Mouse (Mus musculus): ENCODE data around the gene Egf.

The Egf gene

DNA sequence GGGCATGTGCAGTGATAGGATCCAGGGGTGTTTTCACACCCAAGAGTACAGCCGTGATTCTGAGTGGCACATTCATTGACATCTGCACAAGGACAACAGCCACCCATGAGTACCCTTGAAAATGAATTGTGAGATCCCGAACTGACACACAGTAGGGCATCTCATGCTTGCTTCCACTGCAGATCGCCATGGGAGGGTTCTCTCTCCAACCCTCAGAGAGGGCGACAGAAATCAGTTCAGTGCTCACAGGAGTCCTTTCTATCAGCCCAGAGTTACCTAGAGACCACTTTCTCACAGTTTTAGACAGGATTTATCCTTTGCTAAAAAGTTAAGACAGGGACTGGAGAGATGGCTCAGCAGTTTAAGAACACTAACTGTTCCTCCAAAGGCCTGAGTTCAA lies 31.8 kb downstream of the Egf start:
- in situ Hi-C loops (cut with MboI), result no loop called here

DNA sequence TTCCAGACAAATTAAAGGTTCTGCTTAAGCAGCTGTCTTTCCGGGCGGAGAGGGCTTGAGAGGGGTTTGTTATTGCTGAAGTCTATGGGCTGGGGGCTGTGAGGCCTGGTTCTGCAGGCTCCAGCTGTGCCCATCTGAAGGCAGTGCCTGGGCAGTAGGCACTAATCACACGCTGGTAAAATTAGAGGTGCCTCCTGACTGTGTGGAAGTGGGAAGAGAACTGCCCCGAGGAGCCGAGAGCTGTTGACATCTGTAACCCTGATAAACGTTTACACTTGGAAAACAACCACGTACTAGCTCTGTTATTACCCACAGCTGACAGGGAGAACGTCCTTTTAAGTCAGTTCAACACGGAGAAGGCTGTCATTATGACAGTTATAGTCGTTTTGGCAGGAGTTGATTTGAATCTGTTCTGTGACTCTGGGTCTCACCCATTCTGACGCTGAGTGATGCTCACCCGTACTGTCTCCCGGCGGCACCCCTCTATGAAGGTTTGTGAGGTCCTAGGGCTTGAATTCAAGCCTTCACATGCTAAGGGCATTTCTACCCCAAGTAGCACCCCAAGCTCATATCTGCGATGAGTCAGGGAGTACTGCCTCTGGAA lies 40.5 kb downstream of the Egf start:
- in situ Hi-C loops (cut with MboI), result no loop called here

DNA sequence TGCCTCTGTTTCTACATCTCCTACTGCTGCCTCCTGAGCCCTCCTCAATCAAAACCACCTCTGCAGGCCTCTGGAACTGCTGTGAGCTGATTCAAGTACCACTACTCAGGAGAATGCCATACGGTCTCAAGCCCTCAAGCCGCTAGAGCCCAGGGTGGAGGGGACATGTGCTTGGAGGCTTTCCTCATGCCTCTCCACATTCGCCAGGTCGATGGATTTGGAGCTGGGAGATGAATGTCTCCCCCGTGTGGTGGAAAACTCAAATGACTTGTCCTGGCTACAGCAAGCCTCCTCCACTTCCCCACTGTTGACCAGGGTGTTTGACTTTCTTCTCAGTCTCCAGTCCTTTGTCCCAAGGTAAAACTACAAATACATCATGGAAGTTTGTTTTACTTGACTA lies 47.0 kb downstream of the Egf start:
- in situ Hi-C loops (cut with MboI), result no loop called here

DNA sequence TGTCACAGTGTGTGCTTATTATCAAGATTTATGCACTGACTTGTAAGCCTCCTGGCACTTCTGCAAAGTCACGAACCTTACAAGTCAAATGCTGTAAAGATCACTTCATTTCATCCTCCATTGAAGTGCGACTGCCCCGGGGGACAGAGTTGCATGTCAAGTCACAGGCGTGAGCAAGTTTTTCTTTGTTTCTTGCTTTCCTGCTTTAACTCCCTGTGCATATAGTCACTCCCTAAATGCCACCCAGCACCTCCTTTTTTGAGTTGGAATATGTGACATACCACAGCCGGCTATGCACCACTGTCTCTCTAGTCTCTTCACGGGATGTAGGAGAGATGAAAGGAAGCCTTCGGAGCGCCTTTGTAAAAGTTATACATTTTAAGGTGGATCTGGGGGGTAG lies 56.2 kb downstream of the Egf start:
- in situ Hi-C loops (cut with MboI), result no loop called here

DNA sequence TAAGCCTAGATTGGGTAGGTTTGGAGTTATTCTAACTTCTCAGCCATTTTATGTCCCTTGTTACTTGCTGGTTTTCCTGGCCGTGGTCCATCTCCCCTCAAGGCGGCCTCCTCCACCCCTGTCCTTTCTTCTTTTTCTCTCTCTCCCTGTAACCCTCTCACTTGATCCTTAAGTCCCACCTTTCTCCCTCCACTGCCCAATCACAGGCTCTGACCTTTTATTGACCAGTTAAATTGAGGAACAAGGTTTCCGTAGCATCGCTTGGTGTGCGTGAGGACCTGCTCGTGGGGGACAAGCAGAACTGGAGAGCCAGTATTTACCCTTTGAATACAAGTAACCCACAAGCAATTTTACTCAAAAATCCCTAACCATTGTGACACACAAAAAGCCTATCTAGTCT lies 56.8 kb downstream of the Egf start:
- in situ Hi-C loops (cut with MboI), result no loop called here

DNA sequence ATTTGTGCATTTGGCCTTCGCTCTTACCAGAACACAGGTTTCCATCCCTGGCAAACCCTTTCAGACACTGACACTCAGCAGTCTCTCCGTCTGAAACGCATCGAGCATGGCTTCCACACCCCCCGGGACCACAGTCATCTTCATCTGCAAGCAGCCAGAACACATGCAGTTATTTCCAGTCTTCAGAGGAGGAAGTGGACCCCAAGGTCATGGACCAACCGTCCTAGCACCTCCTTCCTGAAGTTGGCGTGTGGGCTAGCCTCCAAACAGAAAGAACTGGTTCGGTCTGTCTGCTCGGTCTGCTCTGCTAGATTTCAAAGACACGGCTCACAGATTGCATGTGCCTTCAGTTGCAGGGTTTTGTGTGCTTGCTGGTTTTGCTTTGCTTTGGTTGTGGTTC lies 57.4 kb downstream of the Egf start:
- in situ Hi-C loops (cut with MboI), result no loop called here

DNA sequence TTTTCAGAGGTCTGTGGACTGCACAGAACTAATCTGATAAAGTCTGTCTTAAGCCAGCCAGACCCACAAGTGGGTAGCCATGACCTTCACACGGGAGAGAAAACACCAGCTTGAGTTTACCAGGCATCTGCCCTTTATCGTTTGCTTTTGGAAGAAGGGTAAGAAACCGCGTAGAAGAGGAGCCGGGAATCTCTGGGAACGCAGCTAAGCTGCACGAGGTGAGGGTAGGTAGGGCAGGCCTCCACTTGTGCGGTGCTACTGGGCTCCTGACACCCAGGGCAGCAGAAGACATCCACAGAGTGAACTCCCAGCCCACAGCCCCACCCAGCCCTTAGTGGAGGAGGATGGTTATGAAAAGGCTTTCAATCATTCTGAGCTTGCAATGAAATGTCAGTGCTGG lies 59.2 kb downstream of the Egf start:
- in situ Hi-C loops (cut with MboI), result no loop called here

DNA sequence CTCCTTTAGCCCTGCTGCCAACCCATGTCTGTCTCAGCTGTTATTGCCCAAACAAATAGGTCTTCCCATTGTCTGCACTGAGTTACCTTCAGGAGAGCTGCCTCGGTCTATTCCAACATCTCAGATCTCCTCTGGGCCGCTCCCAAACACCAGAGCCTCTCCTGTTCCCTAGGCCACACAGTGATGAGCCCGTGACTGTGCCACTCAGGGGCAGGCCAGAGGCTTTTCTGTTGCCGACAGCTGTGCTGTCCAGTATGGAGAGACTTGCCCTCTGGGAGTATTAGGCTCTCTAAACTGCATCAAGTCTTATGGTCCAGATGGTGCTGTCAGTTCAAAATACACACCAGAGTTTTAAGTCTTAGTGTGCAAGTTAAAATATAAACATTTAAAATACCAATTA lies 61.5 kb downstream of the Egf start:
- in situ Hi-C loops (cut with MboI), result no loop called here

DNA sequence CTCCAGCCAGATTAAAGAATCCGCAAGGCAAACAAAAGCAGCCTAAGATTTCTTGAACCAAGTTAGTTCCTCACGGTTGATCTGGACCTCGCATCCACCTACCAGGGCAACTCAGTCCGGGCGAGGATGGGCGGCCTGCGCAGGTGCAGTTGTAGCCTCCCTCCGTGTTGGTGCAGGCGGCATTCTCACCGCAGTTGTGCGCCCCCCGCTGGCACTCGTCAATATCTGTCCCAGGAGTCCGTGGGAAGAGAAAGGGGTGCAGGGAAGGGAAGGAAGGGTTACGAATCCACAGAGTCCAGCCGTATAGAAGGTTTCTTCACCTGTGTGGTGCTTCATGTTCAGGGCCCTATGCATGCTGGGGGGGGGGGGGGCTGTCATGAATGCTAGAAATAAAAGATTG lies 62.3 kb downstream of the Egf start:
- in situ Hi-C loops (cut with MboI), result no loop called here

DNA sequence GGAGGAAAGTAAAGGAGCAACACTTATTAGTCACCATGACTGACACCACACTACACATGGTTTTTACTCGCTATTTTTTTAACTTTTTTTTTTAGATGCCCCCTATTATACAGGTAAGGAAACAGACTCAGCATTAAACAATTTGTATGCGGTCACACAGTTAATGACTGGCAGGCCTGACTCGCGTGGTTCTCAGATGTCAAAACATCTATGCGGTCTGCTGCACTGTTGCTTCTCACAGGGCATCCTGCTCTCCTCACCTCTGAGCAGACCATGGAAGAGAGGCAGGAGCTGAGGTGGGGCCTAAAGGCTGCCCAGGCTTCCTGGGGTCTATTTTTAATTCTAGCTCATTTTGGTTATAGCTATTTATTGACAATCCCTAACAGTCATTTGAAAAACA lies 67.7 kb downstream of the Egf start:
- in situ Hi-C loops (cut with MboI), result loop anchor here (10.0 kb wide), 1 partner anchor 383 kb away; no protein-coding TSS in a partner anchor

DNA sequence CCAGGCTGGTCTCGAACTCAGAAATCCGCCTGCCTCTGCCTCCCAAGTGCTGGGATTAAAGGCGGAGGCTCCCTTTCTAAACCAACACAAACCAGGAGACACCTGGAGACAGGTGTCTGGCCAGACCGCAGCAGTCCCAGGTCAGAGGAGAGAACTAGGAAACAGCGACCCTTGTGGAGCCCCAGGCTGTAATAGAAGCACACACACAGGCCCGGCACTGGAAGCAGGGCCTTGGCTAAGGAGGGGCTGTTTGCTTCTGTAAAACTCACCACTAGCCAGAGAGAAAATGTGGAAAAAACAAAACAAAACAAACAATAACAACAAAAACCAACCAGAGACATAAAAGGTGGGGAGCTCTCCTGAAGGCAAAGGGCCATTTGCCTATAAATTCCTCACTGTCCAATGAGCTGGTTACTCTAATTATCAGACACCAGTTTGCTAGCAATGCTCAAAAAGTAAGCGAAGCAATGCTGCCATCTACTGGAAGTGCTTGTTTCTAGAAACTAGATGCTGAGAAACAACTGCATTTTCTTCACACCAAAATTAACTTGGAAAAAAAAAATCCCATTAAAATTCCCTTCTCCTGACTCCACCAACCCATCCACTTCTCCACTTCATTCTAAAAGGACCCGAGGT lies 68.3 kb downstream of the Egf start:
- in situ Hi-C loops (cut with MboI), result loop anchor here (10.0 kb wide), 1 partner anchor 382 kb away; no protein-coding TSS in a partner anchor

DNA sequence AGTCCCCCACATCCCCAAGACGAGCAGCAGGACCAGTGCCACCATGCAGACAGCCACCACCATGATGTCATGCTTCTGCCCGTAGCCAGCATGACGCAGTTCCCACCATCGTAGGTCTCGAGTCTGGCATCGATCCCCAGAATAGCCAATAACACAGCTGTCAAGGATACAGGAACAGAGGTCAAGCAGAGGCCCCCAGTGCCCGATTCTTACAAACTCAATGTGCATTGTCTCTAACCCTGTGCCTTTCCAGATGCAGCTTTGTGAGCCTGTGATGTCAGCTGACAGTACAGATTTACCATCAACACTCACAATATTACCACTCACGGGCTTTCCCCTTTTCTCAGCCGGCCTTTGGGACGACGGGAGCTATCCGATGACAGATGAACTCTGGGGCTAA lies 68.9 kb downstream of the Egf start:
- in situ Hi-C loops (cut with MboI), result loop anchor here (10.0 kb wide), 1 partner anchor 381 kb away; no protein-coding TSS in a partner anchor

DNA sequence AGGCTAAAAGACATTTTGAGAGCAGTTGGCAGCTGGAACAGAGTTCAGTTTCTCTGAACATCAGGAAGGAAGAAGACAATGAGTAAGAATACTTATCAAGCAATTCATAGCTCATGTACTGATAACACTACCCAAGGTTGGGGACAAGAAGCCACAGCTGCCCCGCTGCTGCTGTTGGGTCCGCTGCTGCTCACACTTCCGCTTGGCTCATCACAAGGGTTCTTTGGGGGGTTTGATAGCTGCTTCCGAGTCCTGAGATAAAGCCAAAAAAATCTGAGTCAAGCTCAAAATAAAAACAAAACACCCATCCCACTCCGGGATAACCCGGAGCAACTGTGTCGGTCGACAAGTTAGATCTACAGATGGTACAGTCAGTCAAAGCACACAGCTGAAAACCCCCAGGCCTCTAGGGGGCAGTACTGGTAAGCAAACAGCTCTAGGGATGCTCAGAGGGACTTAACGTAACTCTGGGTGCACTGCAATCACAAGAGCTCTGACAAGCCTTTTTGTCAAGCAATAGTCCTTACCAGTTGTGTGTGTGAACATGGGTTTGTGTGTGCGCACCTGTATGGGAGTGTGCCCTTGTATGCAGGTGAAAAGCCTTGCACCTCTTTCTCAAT lies 71.9 kb downstream of the Egf start:
- in situ Hi-C loops (cut with MboI), result loop anchor here (10.0 kb wide), 1 partner anchor 378 kb away; no protein-coding TSS in a partner anchor

DNA sequence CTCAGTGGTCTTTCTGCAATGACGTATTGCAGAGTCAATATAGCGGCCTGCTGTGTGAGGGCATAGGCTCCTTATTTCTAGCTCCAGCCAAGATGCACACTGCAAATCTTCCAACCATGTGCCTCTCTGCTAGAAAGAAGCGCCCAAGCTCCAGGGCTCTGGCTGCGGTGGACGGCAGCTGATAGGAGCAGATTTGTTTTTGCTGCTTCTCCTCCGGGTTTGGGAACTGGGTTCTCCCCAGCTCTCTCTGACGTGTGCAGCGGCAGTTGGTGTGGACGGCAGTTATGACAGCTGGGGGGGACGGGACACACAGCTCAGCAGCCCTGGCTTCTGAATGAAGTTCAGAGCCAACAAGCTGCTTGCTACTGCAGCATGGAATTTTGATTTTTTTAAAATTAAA lies 72.7 kb downstream of the Egf start:
- in situ Hi-C loops (cut with MboI), result loop anchor here (10.0 kb wide), 1 partner anchor 378 kb away; no protein-coding TSS in a partner anchor

DNA sequence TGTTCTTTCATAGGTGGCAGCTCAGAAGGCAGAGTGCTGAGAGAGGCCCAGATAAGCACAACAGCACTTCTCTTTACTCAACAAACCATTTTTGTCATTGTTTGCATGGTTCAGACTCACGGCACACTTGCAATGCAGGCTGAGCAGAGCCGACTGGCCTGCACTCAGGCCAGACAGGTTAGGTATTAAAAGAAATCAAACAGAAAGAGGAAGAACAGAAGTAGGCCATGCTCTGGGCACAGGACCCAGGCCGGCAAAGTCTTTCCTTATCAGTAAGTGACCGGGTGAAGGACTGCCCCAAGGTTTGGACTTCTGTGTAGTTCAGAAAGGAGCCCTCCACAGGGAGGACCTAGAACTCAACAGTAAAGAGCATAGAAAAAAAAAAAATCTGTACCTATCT lies 73.3 kb downstream of the Egf start:
- in situ Hi-C loops (cut with MboI), result loop anchor here (10.0 kb wide), 1 partner anchor 377 kb away; no protein-coding TSS in a partner anchor

DNA sequence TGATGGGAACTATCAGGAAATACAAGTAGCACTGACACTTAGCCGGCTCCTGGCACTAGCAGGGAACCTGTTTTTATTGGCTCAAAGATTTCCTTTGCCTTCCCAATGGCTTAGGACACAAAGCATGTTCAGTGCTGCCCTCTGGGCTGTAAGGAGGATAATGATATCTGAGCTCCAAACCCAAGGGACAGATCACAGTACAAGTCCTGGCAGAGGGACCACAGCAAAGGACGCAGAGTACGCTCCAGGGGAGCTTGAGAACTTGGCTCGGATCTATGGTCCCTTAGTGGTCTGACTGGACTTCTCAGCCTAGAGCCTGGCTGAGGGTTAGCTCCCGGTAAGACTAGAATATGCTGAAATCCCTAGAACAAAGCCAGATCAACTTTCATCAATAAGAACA lies 74.9 kb downstream of the Egf start:
- in situ Hi-C loops (cut with MboI), result loop anchor here (10.0 kb wide), 1 partner anchor 375 kb away; no protein-coding TSS in a partner anchor

DNA sequence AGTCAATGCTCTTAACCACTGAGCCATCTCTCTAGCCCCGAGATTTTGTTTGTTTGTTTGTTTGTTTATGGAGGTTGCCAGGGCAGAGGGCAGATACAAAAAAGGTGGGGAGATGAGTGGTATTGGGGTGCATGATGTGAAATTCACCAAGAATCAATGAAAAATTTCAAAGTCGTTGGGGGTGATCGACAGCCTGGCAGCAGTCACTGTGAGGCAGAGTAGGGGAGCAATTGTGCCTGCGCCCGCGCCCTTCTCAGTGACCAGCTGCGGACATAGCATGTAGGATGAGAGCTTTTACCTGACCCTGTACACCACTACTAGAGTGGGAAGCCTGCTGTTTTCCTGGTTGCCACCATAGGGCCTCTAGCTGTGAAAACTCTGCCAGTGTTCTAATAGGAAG lies 79.2 kb downstream of the Egf start:
- in situ Hi-C loops (cut with MboI), result no loop called here

DNA sequence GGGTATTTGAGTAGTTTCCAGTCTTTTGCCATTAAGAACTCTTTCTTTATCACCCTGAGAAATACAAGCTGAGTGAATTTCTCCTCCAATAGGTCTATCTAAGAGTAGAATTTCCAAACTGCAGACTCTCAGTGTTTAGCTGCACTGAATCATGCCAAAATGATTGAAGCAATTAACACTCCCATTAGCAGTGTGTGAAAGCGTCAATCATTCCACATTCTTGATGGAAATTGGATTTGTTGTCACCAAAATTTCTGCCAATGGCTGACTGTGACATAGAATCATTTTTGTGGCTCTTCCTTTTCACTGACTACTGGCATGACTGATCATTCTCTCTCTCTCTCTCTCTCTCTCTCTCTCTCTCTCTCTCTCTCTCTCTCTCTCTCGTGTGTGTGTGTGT lies 91.2 kb downstream of the Egf start:
- in situ Hi-C loops (cut with MboI), result no loop called here

DNA sequence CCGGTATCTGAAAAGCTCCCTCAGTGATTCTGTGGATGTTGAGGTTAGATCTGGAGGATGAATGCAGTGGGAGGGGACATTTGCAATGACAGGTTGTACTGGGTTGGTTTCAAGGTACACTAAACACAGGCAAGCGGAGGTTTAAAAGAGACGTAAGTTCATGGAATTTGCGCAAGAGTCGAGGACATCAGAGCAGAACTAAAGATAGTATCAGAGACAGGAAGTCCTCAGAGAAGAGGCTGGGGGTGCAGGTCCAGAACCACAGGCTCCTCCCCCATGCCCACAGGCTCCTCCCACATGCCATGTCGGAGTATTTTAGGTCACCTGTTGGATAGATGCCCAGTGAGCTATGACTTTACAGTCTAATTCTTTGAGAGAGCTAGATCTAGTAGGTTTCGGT lies 96.3 kb downstream of the Egf start:
- in situ Hi-C loops (cut with MboI), result no loop called here

DNA sequence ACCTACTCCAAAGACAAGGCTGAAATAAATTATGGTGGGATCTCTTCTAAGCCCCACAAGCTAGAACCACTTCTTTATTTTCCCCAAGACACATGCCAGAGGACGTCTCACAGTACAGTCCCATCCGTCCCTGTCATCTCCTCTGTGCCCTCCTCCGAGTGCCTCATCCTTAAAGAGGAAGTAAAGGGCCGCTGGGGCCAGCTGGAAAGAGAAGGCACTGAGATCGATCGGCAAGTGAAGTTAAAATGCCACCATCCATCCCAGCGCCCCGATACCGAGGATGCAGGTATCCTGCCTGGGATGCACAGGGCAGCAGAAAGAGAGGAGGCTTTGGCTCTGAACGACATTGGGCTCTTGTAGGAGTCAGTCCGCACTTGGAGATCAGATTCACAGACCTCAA lies 97.3 kb downstream of the Egf start:
- in situ Hi-C loops (cut with MboI), result no loop called here

DNA sequence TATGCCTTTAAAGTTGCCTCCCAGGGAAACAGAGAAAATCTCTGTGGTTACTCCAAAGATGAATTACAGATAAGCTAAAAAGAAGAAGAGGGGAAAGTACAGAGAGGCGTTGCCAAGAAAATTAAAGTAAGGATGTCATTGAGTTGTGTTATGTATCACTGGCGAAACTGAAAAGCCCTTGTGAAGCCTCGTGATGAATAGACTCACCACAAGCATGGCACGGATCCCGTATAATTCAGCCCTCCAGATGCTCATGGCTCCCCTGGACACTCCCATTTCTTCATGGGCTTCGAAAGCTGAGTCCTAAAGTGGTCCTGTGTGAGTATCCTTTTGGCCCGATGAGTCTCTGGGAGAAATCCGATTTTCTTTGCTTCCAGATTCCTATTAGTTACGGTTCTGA lies 97.9 kb downstream of the Egf start:
- in situ Hi-C loops (cut with MboI), result no loop called here

DNA sequence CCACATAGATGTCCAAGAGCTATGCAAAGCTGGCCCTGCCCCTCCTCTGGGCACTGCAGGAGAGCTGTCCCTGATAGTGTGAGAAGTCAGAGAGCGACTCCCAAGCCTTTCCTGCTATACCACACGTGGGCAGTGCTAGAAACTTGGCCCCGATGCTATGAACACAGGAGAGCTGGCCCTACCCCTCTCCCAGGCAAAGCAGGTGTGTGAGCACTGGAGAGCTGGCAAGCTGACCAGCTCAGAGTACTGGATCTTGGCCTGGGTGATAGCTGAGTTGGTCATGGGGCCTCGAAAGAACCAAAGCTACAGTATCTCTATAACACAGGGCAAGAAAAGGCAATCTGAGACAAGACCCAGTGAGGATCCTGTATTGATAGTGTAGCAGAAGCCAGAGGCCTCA lies 98.6 kb downstream of the Egf start:
- in situ Hi-C loops (cut with MboI), result no loop called here

DNA sequence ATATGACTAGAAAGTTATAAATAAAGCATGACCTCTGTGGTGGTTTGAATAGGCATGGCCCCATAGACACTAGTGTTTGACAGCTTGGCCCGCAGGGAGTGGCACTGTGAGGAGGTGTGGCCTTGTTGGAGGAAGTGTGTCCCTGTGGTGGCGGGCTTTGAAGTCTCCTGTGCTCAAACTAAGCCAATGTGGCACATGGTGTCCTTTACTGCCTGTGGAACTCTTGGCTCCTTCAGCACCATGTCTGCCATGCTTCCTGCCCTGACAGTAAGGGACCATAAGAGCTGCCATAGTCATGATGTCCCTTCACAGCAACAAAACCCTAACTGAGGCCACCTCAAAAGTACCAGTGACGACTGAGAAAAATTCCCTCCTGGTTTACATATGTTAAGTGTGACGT lies 102.6 kb downstream of the Egf start:
- in situ Hi-C loops (cut with MboI), result no loop called here
